Mouse (Mus musculus) cerebellum, adult 8-10 months (tissue): ENCODE measurements at regions not wholly inside any gene's neighbourhood (a gene's known extent, or its start where the extent isn't known, plus 50 kb on each side); places are given as distances from the start of the nearest gene placed in this dataset.

Experiments
- DNase-seq: peaks from one replicate; pipeline ENCODE4 v3.0.0; 2022

GRCm38 (mm10) chr9:6608428-6609283 is 339.0 kb upstream of the Ddi1 start:
- no peak for DNase-seq
